Mouse (Mus musculus) kidney, adult 18-20 months (tissue): ENCODE results near the gene Timm22.

Experiments used
- DNase-seq: peaks from one replicate; pipeline ENCODE4 v3.0.0; 2021

Gene Timm22

GRCm38 (mm10) chr11:76392532-76392931 is 14.2 kb upstream of the Timm22 start:
- no peak for DNase-seq

GRCm38 (mm10) chr11:76392996-76393395 is 13.8 kb upstream of the Timm22 start:
- DNase-seq = no peak

GRCm38 (mm10) chr11:76397650-76398311 is 9.0 kb upstream of the Timm22 start:
- DNase-seq = peak; percentile 38

GRCm38 (mm10) chr11:76398312-76398797 is 8.4 kb upstream of the Timm22 start:
- DNase-seq = no peak

GRCm38 (mm10) chr11:76398798-76399586 is 7.8 kb upstream of the Timm22 start, which contains the start of gene Nxn:
Gene Nxn, minus strand, starts transcription at chr11:76399140.
- peak; percentile 97 for DNase-seq

- DNase-seq = peak; percentile 43
Measured at GRCm38 (mm10) chr11:76399587-76400330, 7.0 kb upstream of the Timm22 start.

GRCm38 (mm10) chr11:76401398-76401797 is 5.4 kb upstream of the Timm22 start:
- DNase-seq = no peak

- DNase-seq = no peak
Measured at GRCm38 (mm10) chr11:76405113-76405512, 1.6 kb upstream of the Timm22 start.

GRCm38 (mm10) chr11:76405626-76406264 is 1.0 kb upstream of the Timm22 start:
- no peak for DNase-seq

- DNase-seq = peak; percentile 50
Measured at GRCm38 (mm10) chr11:76410826-76411225, 4.1 kb downstream of the Timm22 start.

GRCm38 (mm10) chr11:76413202-76413601 is 6.5 kb downstream of the Timm22 start:
- DNase-seq = no peak

GRCm38 (mm10) chr11:76415001-76415400 is 8.2 kb downstream of the Timm22 start:
- no peak for DNase-seq

GRCm38 (mm10) chr11:76415985-76416384 is 9.2 kb downstream of the Timm22 start:
- DNase-seq = no peak

- peak; percentile 12 for DNase-seq
Measured at GRCm38 (mm10) chr11:76418423-76418822, 11.7 kb downstream of the Timm22 start.

GRCm38 (mm10) chr11:76419179-76419578 is 12.4 kb downstream of the Timm22 start:
- DNase-seq = peak; percentile 16

- peak; percentile 15 for DNase-seq
Measured at GRCm38 (mm10) chr11:76420896-76421295, 14.1 kb downstream of the Timm22 start.

- DNase-seq = no peak
Measured at GRCm38 (mm10) chr11:76425749-76426148, 19.0 kb downstream of the Timm22 start.

GRCm38 (mm10) chr11:76427781-76428180 is 21.0 kb downstream of the Timm22 start:
- no peak for DNase-seq

GRCm38 (mm10) chr11:76429046-76429445 is 22.3 kb downstream of the Timm22 start:
- no peak for DNase-seq

- no peak for DNase-seq
Measured at GRCm38 (mm10) chr11:76429556-76429955, 22.8 kb downstream of the Timm22 start.

- DNase-seq = no peak
Measured at GRCm38 (mm10) chr11:76429966-76430631, 23.3 kb downstream of the Timm22 start.

- no peak for DNase-seq
Measured at GRCm38 (mm10) chr11:76436009-76436408, 29.3 kb downstream of the Timm22 start.
